Mouse (Mus musculus) embryonic facial prominence, embryonic 15.5 days (tissue): ENCODE measurements at regions not wholly inside any gene's neighbourhood (a gene's known extent, or its start where the extent isn't known, plus 50 kb on each side); places are given as distances from the start of the nearest gene placed in this dataset.

ENCODE experiments used
- ATAC-seq: fragments of 200-750 bp; cut with Nextera tagmentation; 2 replicates; pipeline ENCODE4 v1.8.0; 2017; ENCODE audit warnings: low read depth, moderate TSS enrichment; ENCODE audit not compliant: insufficient number of reproducible peaks, low FRiP score, low TSS enrichment
- H3K27ac ChIP-seq: fragments of 300-500 bp; sonication (generic); replicated peaks from 2 replicates; pipeline ENCODE4 v1.5.1; 2015; ENCODE audit warnings: mild to moderate bottlenecking, inconsistent platforms
- H3K27me3 ChIP-seq: fragments of 300-500 bp; sonication (generic); 2 replicates; pipeline ENCODE4 v1.6.1; 2015; ENCODE audit warnings: inconsistent platforms
- H3K36me3 ChIP-seq: fragments of 300-500 bp; sonication (generic); 2 replicates; pipeline ENCODE4 v1.6.1; 2015; ENCODE audit warnings: mild to moderate bottlenecking, inconsistent platforms
- H3K4me1 ChIP-seq: fragments of 300-500 bp; sonication (generic); 2 replicates; pipeline ENCODE4 v1.6.1; 2015; ENCODE audit warnings: inconsistent platforms
- H3K4me2 ChIP-seq: fragments of 300-500 bp; sonication (generic); replicated peaks from 2 replicates; pipeline ENCODE4 v1.6.1; 2015; ENCODE audit warnings: mild to moderate bottlenecking, inconsistent platforms
- H3K4me3 ChIP-seq: fragments of 300-500 bp; sonication (generic); replicated peaks from 2 replicates; pipeline ENCODE4 v1.5.1; 2015; ENCODE audit warnings: mild to moderate bottlenecking, inconsistent platforms
- H3K9ac ChIP-seq: fragments of 300-500 bp; sonication (generic); 2 replicates; pipeline ENCODE4 v1.6.1; 2015; ENCODE audit warnings: inconsistent platforms
- H3K9me3 ChIP-seq: fragments of 300-500 bp; sonication (generic); replicated peaks from 2 replicates; pipeline ENCODE4 v1.6.1; 2016; ENCODE audit warnings: inconsistent platforms
- WGBS: fragments of 180-500 bp; shearing (Covaris S2); methylation state at CpG from one replicate; pipeline ENCODE4 v1.1.7; 2015; 5-methylcytosine and 5-hydroxymethylcytosine counted together

GRCm38 (mm10) chr1:185585191-185585870 is 130.7 kb downstream of the Slc30a10 start:
- Histone ChIP-seq H3K9ac (no peak overlapping the region), H3K4me1 (no peaks in the 10 kb centered on the region), H3K4me3 (no peak overlapping the region), H3K4me2 (no peak overlapping the region), H3K36me3 (no peaks in the 10 kb centered on the region), H3K27me3 (no peaks in the 10 kb centered on the region), H3K27ac (no peak overlapping the region), H3K9me3 (no peaks in the 10 kb centered on the region)
- ATAC-seq, result no peak
- 83% methylated on average over 6 of the region's 6 CpGs for WGBS

GRCm38 (mm10) chr1:185587671-185588347 is 133.2 kb downstream of the Slc30a10 start:
- 76% methylated on average over 13 of the region's 13 CpGs for WGBS
- Histone ChIP-seq H3K9ac (no peak overlapping the region), H3K27ac (no peak overlapping the region), H3K4me2 (no peak overlapping the region), H3K36me3 (no peaks in the 10 kb centered on the region), H3K4me3 (no peak overlapping the region), H3K9me3 (no peaks in the 10 kb centered on the region), H3K27me3 (no peaks in the 10 kb centered on the region), H3K4me1 (no peaks in the 10 kb centered on the region)
- ATAC-seq, result no peak

DNA sequence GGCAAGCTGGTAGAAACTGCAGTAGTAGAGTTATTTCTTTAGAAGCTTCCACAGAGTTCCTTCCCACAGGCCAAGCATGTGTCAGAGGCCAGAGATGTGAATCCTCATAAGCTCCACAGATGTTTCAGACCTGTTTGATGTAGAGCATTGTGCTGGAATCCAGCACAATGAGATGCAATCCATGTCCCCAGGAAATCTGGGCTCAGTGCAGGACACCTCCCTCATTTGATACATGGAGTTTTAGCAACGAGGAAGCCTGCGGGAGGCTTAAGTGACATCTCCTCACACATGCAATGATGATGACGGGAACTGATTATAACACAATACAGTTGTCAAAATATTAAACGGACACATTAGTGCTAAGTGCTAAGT is 133.7 kb downstream of the Slc30a10 start:
- no peak overlapping the region for H3K4me2 ChIP-seq
- ATAC-seq, result no peak
- 73% methylated on average over 4 of the region's 4 CpGs for WGBS

DNA sequence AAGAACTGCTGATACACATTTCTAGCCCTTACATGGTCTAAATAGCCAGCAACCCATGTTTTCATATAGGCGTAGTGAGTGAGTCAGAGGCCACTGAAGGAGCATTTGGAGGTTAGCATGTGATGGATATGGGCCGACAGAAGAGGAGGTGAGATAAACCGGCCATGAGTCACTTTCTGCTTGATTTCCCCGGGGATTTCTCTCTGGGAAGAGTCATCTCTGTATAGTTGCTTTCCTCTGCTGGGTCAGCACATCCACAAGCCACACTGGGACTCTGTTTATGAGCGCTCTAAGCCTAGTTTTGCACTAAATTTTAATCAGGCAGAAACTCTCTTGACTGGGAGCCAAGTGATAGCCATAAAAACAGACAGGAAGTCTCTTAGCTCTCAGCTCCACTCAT is 142.2 kb downstream of the Slc30a10 start:
- Histone ChIP-seq H3K27ac (no peak overlapping the region), H3K27me3 (no peaks in the 10 kb centered on the region), H3K9ac (no peak overlapping the region), H3K4me2 (no peak overlapping the region), H3K36me3 (no peaks in the 10 kb centered on the region), H3K4me3 (no peak overlapping the region), H3K4me1 (no peaks in the 10 kb centered on the region), H3K9me3 (no peaks in the 10 kb centered on the region)
- 78% methylated on average over 5 of the region's 5 CpGs for WGBS
- ATAC-seq, result no peak

More for the DNA sequence above, 133.7 kb downstream of the Slc30a10 start:
- Histone ChIP-seq H3K27ac (no peak overlapping the region), H3K9ac (no peak overlapping the region), H3K27me3 (no peaks in the 10 kb centered on the region), H3K4me1 (no peaks in the 10 kb centered on the region), H3K4me3 (no peak overlapping the region), H3K9me3 (no peaks in the 10 kb centered on the region), H3K36me3 (no peaks in the 10 kb centered on the region)

- Histone ChIP-seq H3K4me3 (no peak overlapping the region), H3K27me3 (no peaks in the 10 kb centered on the region)
- WGBS, result 77% methylated on average over 7 of the region's 7 CpGs
Observed at GRCm38 (mm10) chr1:185598514-185598913, 143.9 kb downstream of the Slc30a10 start.

DNA sequence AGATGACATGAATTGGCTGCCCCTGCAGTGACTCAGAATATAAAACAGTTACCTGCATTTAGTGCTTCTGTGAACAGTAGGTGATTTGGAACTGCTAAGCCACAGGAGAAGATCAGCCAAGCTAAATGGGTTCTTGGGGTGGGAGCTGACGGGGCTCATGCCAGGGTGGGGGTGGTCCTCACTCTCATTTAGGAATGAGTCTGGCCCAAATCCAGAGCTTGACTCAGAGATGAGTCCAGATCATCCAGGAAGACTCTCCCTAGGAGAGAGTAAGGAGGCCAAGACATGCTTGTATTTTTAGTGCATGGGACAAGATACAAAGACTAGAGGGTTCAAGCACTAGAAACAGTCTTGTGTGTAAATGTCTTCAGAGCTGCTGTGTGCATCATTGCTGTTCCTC is 146.5 kb downstream of the Slc30a10 start:
- 70% methylated on average over 1 of the region's 1 CpGs for WGBS
- no peaks in the 10 kb centered on the region for H3K4me1 ChIP-seq

More at GRCm38 (mm10) chr1:185598514-185598913, 143.9 kb downstream of the Slc30a10 start:
- Histone ChIP-seq H3K27ac (no peak overlapping the region), H3K4me1 (no peaks in the 10 kb centered on the region), H3K9me3 (no peaks in the 10 kb centered on the region), H3K4me2 (no peak overlapping the region), H3K36me3 (no peaks in the 10 kb centered on the region), H3K9ac (no peak overlapping the region)
- no peak for ATAC-seq

DNA sequence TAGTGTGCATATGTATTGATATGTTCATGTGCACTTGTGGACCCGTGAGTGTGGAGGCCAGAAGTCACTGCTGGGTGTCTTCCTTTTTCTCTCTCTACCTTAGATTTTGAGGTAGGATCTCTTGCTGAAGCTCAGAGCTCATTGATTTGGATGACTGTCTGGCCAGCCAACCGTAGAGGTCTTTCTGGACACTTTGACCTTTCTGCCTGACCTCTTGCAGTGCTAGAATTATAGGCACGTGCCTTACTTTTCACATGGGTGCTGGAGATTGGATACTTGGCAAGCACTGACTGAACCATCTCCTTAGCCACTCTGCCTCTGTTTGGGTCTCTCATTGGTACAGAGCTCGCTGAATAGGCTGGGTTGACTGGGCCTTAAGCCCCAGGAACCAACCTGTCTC is 151.3 kb downstream of the Slc30a10 start:
- no peak for ATAC-seq
- no peak overlapping the region for H3K9ac ChIP-seq
- H3K4me2 ChIP-seq, result no peak overlapping the region
- no peaks in the 10 kb centered on the region for H3K36me3 ChIP-seq
- no peaks in the 10 kb centered on the region for H3K9me3 ChIP-seq
- no peak overlapping the region for H3K27ac ChIP-seq
- 78% methylated on average over 4 of the region's 4 CpGs for WGBS
- no peaks in the 10 kb centered on the region for H3K4me1 ChIP-seq
- no peak overlapping the region for H3K4me3 ChIP-seq
- no peaks in the 10 kb centered on the region for H3K27me3 ChIP-seq

More for the DNA sequence above, 146.5 kb downstream of the Slc30a10 start:
- H3K36me3 ChIP-seq, result no peaks in the 10 kb centered on the region
- H3K27ac ChIP-seq, result no peak overlapping the region
- no peak overlapping the region for H3K9ac ChIP-seq
- no peaks in the 10 kb centered on the region for H3K27me3 ChIP-seq
- no peaks in the 10 kb centered on the region for H3K9me3 ChIP-seq
- no peak overlapping the region for H3K4me2 ChIP-seq
- ATAC-seq, result no peak
- no peak overlapping the region for H3K4me3 ChIP-seq

- Histone ChIP-seq H3K27me3 (no peaks in the 10 kb centered on the region), H3K27ac (no peak overlapping the region), H3K9me3 (no peaks in the 10 kb centered on the region), H3K4me2 (no peak overlapping the region), H3K36me3 (no peaks in the 10 kb centered on the region), H3K9ac (no peak overlapping the region), H3K4me1 (no peaks in the 10 kb centered on the region), H3K4me3 (no peak overlapping the region)
- no peak for ATAC-seq
- WGBS, result 85% methylated on average over 5 of the region's 5 CpGs
Observed at GRCm38 (mm10) chr1:185607611-185608010, 153.0 kb downstream of the Slc30a10 start.

DNA sequence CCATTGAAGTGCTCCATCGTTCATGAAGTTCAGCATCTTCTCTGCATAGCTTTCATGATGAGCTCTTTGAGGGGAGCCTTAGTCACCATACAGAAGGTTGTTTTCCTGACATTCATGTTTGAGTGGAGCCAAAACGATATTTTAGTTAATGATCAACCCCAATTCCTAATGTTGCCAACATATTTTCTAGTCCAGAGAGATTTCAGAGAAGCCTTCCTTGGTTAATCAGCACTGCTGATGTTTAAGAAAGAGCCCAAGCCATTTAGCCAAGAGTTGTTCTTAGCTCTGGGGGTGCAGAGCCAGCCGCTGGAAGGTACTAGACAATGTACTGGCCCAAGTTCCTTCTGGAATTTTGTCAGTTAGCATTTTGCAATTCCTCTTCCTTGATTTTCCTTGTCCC is 153.8 kb downstream of the Slc30a10 start:
- 91% methylated on average over 3 of the region's 3 CpGs for WGBS
- no peak overlapping the region for H3K27ac ChIP-seq
- no peaks in the 10 kb centered on the region for H3K9me3 ChIP-seq
- H3K4me3 ChIP-seq, result no peak overlapping the region
- ATAC-seq, result no peak
- no peaks in the 10 kb centered on the region for H3K27me3 ChIP-seq
- no peak overlapping the region for H3K9ac ChIP-seq
- no peaks in the 10 kb centered on the region for H3K4me1 ChIP-seq
- no peak overlapping the region for H3K4me2 ChIP-seq
- H3K36me3 ChIP-seq, result no peaks in the 10 kb centered on the region

- no peaks in the 10 kb centered on the region for H3K27me3 ChIP-seq
Observed at GRCm38 (mm10) chr1:185610586-185610985, 155.9 kb downstream of the Slc30a10 start.

GRCm38 (mm10) chr1:185615819-185616429 is 161.3 kb downstream of the Slc30a10 start:
- WGBS, result 70% methylated on average over 10 of the region's 10 CpGs
- H3K4me2 ChIP-seq, result no peak overlapping the region
- no peaks in the 10 kb centered on the region for H3K9me3 ChIP-seq
- no peaks in the 10 kb centered on the region for H3K4me1 ChIP-seq
- H3K27me3 ChIP-seq, result no peaks in the 10 kb centered on the region
- no peak overlapping the region for H3K27ac ChIP-seq
- no peak overlapping the region for H3K9ac ChIP-seq
- no peak overlapping the region for H3K4me3 ChIP-seq
- no peak for ATAC-seq
- no peaks in the 10 kb centered on the region for H3K36me3 ChIP-seq

More at GRCm38 (mm10) chr1:185610586-185610985, 155.9 kb downstream of the Slc30a10 start:
- H3K27ac ChIP-seq, result no peak overlapping the region
- no peaks in the 10 kb centered on the region for H3K36me3 ChIP-seq
- no peaks in the 10 kb centered on the region for H3K4me1 ChIP-seq
- no peak overlapping the region for H3K4me2 ChIP-seq
- no peak overlapping the region for H3K4me3 ChIP-seq
- no peak; the same call in 1 of the 2 replicates for ATAC-seq
- no peak overlapping the region for H3K9ac ChIP-seq
- no peaks in the 10 kb centered on the region for H3K9me3 ChIP-seq
- 40% methylated on average over 3 of the region's 3 CpGs for WGBS
